Mouse (Mus musculus): ENCODE results near the gene Ttc4. TPM values are rescaled to one million over a fixed set of nuclear protein-coding genes. Genes with fewer than 3 reads are reported as not detected.

Gene Ttc4
- polyA plus RNA-seq, 1 experiment, result 87.8 TPM

- Histone ChIP-seq H3K4me1 (replicated peaks; ENCODE audit: control insufficient read depth, insufficient read depth, low read length) (peaks cover 38% of the 10 kb centered on the region), H3K4me3 (ENCODE audit: control insufficient read depth, insufficient read depth, low read length) (no peak overlapping the region), H3K36me3 (ENCODE audit: control insufficient read depth, insufficient read depth, low read length) (no peaks in the 10 kb centered on the region), H3K27ac (ENCODE audit: control insufficient read depth, insufficient read depth, low read length) (peak overlapping the region; percentile 64), H3K27me3 (ENCODE audit: control insufficient read depth, insufficient read depth, low read length) (no peaks in the 10 kb centered on the region)
- TF ChIP-seq POLR2A (IDR thresholded peaks at IDR 0.05; ENCODE audit: control insufficient read depth, extremely low read depth, insufficient read depth, low read length, poor library complexity) (no peak), CTCF (IDR thresholded peaks at IDR 0.05; ENCODE audit: borderline replicate concordance, control insufficient read depth, extremely low read depth, insufficient read depth, low read length, poor library complexity) (peak; percentile 89)
- peak; percentile 90 for DNase-seq
- WGBS, result 32% methylated on average over 7 of the region's 7 CpGs
Measured at GRCm38 (mm10) chr4:106614180-106614797, 64.5 kb downstream of the Ttc4 start.

DNA sequence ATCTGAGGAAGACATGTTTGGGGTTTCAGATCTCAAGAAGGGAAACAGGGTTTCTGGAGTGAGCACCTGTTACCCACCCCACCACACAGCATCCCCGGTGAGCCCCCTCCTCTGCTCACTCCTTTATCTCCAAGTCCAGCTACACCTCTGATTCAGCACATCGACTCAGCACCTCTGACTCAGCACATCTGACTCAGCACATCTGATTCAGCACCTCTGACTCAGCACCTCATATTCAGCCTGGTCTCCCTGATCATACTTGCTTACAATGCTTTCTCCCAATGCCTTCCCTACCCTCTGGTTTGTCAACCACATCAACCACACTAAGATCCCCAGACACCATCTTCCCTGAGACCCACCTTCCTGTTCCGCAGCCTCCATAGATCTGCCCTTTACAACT, 65.2 kb downstream of the Ttc4 start:
- TF ChIP-seq CTCF (IDR thresholded peaks at IDR 0.05; ENCODE audit: borderline replicate concordance, control insufficient read depth, extremely low read depth, insufficient read depth, low read length, poor library complexity), result no peak
- TF ChIP-seq POLR2A (IDR thresholded peaks at IDR 0.05; ENCODE audit: control insufficient read depth, extremely low read depth, insufficient read depth, low read length, poor library complexity), result no peak
- Histone ChIP-seq H3K36me3 (ENCODE audit: control insufficient read depth, insufficient read depth, low read length) (no peaks in the 10 kb centered on the region), H3K4me1 (replicated peaks; ENCODE audit: control insufficient read depth, insufficient read depth, low read length) (peaks cover 39% of the 10 kb centered on the region), H3K4me3 (ENCODE audit: control insufficient read depth, insufficient read depth, low read length) (no peak overlapping the region), H3K27me3 (ENCODE audit: control insufficient read depth, insufficient read depth, low read length) (no peaks in the 10 kb centered on the region), H3K27ac (ENCODE audit: control insufficient read depth, insufficient read depth, low read length) (peak overlapping the region; percentile 64)
- WGBS, result 12% methylated on average over 3 of the region's 3 CpGs
- DNase-seq, result peak; percentile 30

DNA sequence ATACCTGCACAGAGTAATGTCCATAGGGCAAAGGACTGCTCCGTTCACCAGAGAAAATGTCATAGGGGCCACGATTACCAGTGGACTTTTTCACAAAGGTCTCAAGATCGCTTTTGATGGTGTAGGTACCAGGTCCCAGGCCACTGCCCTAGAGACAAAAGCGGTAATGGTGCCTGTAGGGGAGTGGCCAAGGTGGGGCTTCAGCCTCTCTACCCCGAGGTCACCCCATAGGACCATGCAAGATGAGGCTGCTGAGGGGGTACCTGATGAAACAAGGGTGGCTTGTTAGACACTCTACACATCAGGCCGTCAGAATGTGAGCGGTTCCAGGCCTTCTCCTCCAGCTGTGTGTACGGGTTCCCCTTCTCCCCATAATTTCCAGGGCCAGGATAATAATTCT, 65.6 kb downstream of the Ttc4 start:
- H3K4me3 ChIP-seq (ENCODE audit: control insufficient read depth, insufficient read depth, low read length), result no peak overlapping the region
- DNase-seq, result no peak
- TF ChIP-seq POLR2A (IDR thresholded peaks at IDR 0.05; ENCODE audit: control insufficient read depth, extremely low read depth, insufficient read depth, low read length, poor library complexity), result no peak
- no peak for TF ChIP-seq CTCF (IDR thresholded peaks at IDR 0.05; ENCODE audit: borderline replicate concordance, control insufficient read depth, extremely low read depth, insufficient read depth, low read length, poor library complexity)
- H3K36me3 ChIP-seq (ENCODE audit: control insufficient read depth, insufficient read depth, low read length), result no peaks in the 10 kb centered on the region
- H3K4me1 ChIP-seq (replicated peaks; ENCODE audit: control insufficient read depth, insufficient read depth, low read length), result peaks cover 39% of the 10 kb centered on the region
- WGBS, result 80% methylated on average over 8 of the region's 8 CpGs
- no peak overlapping the region for H3K27ac ChIP-seq (ENCODE audit: control insufficient read depth, insufficient read depth, low read length)
- H3K27me3 ChIP-seq (ENCODE audit: control insufficient read depth, insufficient read depth, low read length), result no peaks in the 10 kb centered on the region

Other genes starting within 250 kb of the Ttc4 start
- 1.1 and 1.7 TPM in 2 replicates for gene Pcsk9, start 214.6 kb downstream of the Ttc4 start, polyA plus RNA-seq (2012; rRNA removed)
- gene Bsnd, start 186.7 kb downstream of the Ttc4 start, polyA plus RNA-seq (2012; rRNA removed), result 0.10 and 0.28 TPM in 2 replicates
- 80.0 and 106 TPM in 2 replicates for gene Dhcr24, start 117.9 kb downstream of the Ttc4 start, polyA plus RNA-seq (2012; rRNA removed)
- gene Lexm, start 61.7 kb downstream of the Ttc4 start, polyA plus RNA-seq (2012; rRNA removed), result not detected in 2 replicates
- gene Ttc22, start 56.5 kb downstream of the Ttc4 start, polyA plus RNA-seq (2012; rRNA removed), result 1.4 and 1.7 TPM in 2 replicates
- gene Pars2, start 27.9 kb downstream of the Ttc4 start, polyA plus RNA-seq (2012; rRNA removed), result 16.3 and 17.3 TPM in 2 replicates
- 0.22 and 0.27 TPM in 2 replicates for gene Mroh7, start 52.0 kb upstream of the Ttc4 start, polyA plus RNA-seq (2012; rRNA removed)
- 0.52 and 1.2 TPM in 2 replicates for gene Fam151a, start 54.9 kb upstream of the Ttc4 start, polyA plus RNA-seq (2012; rRNA removed)
- 6.4 and 10.0 TPM in 2 replicates for gene Acot11, start 126.1 kb upstream of the Ttc4 start, polyA plus RNA-seq (2012; rRNA removed)
- gene Ssbp3, start 231.8 kb upstream of the Ttc4 start, polyA plus RNA-seq (2012; rRNA removed), result 130 and 147 TPM in 2 replicates

Data from thymus, adult 2 months (tissue).